Mouse (Mus musculus) forelimb bud, embryonic 11.5 days (tissue): ENCODE measurements around the gene Slfn5.
"Not testable (repeated sequence)": the region's sequence is repeated elsewhere in the genome, so short reads cannot be mapped to it uniquely, and the experiment has no call there.

ENCODE experiments used
- DNase-seq: peaks from one replicate; pipeline ENCODE4 v3.0.0-alpha.2; 2012; ENCODE audit warnings: low read depth, low spot score

The Slfn5 gene

GRCm38 (mm10) chr11:82945636-82946035 lies 5.5 kb upstream of the Slfn5 start:
- DNase-seq = no peak

GRCm38 (mm10) chr11:82947457-82947856 lies 3.7 kb upstream of the Slfn5 start:
- DNase-seq = no peak

- no peak for DNase-seq
These were observed 2.1 kb upstream of the Slfn5 start for GRCm38 (mm10) chr11:82949036-82949435.

- no peak for DNase-seq
These were observed 889 bp downstream of the Slfn5 start for GRCm38 (mm10) chr11:82951865-82952611.

- no peak for DNase-seq
These were observed 1.7 kb downstream of the Slfn5 start for GRCm38 (mm10) chr11:82952612-82953542.

- DNase-seq = no peak
These were observed 3.5 kb downstream of the Slfn5 start for GRCm38 (mm10) chr11:82954631-82955030.

- no peak for DNase-seq
These were observed 5.8 kb downstream of the Slfn5 start for GRCm38 (mm10) chr11:82956925-82957324.

- peak; percentile 18 for DNase-seq
These were observed 8.5 kb downstream of the Slfn5 start for GRCm38 (mm10) chr11:82959613-82960012.

- no peak for DNase-seq
These were observed 10.6 kb downstream of the Slfn5 start for GRCm38 (mm10) chr11:82961743-82962142.

- DNase-seq = no peak
These were observed 11.1 kb downstream of the Slfn5 start for GRCm38 (mm10) chr11:82962215-82962614.

- peak; percentile 13 for DNase-seq
These were observed 19.8 kb downstream of the Slfn5 start for GRCm38 (mm10) chr11:82970712-82971589.

- DNase-seq = no peak
These were observed 20.4 kb downstream of the Slfn5 start for GRCm38 (mm10) chr11:82971590-82971974.

- no peak for DNase-seq
These were observed 22.8 kb downstream of the Slfn5 start for GRCm38 (mm10) chr11:82973916-82974315.

- DNase-seq = not testable (repeated sequence)
These were observed 31.3 kb downstream of the Slfn5 start for GRCm38 (mm10) chr11:82982409-82982808.

GRCm38 (mm10) chr11:82983193-82983592 lies 32.0 kb downstream of the Slfn5 start:
- no peak for DNase-seq

- no peak for DNase-seq
These were observed 36.5 kb downstream of the Slfn5 start for GRCm38 (mm10) chr11:82987621-82988020.

- DNase-seq = no peak
These were observed 38.2 kb downstream of the Slfn5 start for GRCm38 (mm10) chr11:82989357-82989756.

GRCm38 (mm10) chr11:82990612-82991385 lies 39.6 kb downstream of the Slfn5 start:
- DNase-seq = peak; percentile 52

GRCm38 (mm10) chr11:82991469-82992166 lies 40.5 kb downstream of the Slfn5 start, which contains the start of gene Slfn9:
Gene Slfn9 (minus strand): TSS chr11:82991830.
- peak; percentile 29 for DNase-seq

GRCm38 (mm10) chr11:83013356-83013755 lies 62.2 kb downstream of the Slfn5 start:
- no peak for DNase-seq
